Mouse (Mus musculus) hindbrain, embryonic 13.5 days (tissue): ENCODE results near the gene Gm3594. TPM values are rescaled to one million over a fixed set of nuclear protein-coding genes. Genes with fewer than 3 reads are reported as not detected.
"Not testable (repeated sequence)": the region's sequence is repeated elsewhere in the genome, so short reads cannot be mapped to it uniquely, and the experiment has no call there.

Experiments
- ATAC-seq: fragments of 200-750 bp; cut with Nextera tagmentation; 2 replicates; pipeline ENCODE4 v1.8.0; 2017; ENCODE audit warnings: moderate TSS enrichment; ENCODE audit not compliant: low FRiP score
- H3K27ac ChIP-seq: fragments of 300-500 bp; sonication (generic); 2 replicates; pipeline ENCODE4 v1.5.1; 2015; ENCODE audit warnings: inconsistent platforms, mild to moderate bottlenecking, moderate library complexity
- H3K27me3 ChIP-seq: fragments of 300-500 bp; sonication (generic); 2 replicates; pipeline ENCODE4 v1.6.1; 2015; ENCODE audit warnings: mild to moderate bottlenecking, inconsistent platforms
- H3K36me3 ChIP-seq: fragments of 300-500 bp; sonication (generic); 2 replicates; pipeline ENCODE4 v1.6.1; 2015; ENCODE audit warnings: mild to moderate bottlenecking, inconsistent platforms
- H3K4me1 ChIP-seq: fragments of 300-500 bp; sonication (generic); replicated peaks from 2 replicates; pipeline ENCODE4 v1.6.1; 2015; ENCODE audit warnings: inconsistent platforms
- H3K4me2 ChIP-seq: fragments of 300-500 bp; sonication (generic); 2 replicates; pipeline ENCODE4 v1.6.1; 2015; ENCODE audit warnings: inconsistent platforms, mild to moderate bottlenecking, moderate library complexity
- H3K4me3 ChIP-seq: fragments of 300-500 bp; sonication (generic); 2 replicates; pipeline ENCODE4 v1.5.1; 2015; ENCODE audit warnings: mild to moderate bottlenecking, inconsistent platforms
- H3K9ac ChIP-seq: fragments of 300-500 bp; sonication (generic); 2 replicates; pipeline ENCODE4 v1.6.1; 2015; ENCODE audit warnings: mild to moderate bottlenecking, inconsistent platforms
- H3K9me3 ChIP-seq: fragments of 300-500 bp; sonication (generic); 2 replicates; pipeline ENCODE4 v1.6.1; 2016; ENCODE audit warnings: inconsistent platforms
- WGBS: fragments of 180-500 bp; shearing (Covaris S2); methylation state at CpG from one replicate; pipeline ENCODE4 v1.1.7; 2015; 5-methylcytosine and 5-hydroxymethylcytosine counted together
- polyA plus RNA-seq: library from polyadenylated mRNA; unstranded; fragments of >200 nt; fragmentation: Nextera tagmentation; extraction: Ambion mirVana; gene quantifications from 2 replicates; pipeline ENCODE4 v1.2.1, GENCODE M21; 2015

Gene Gm3594
- polyA plus RNA-seq, result not detected in 2 replicates

- H3K9me3 ChIP-seq, H3K27me3 ChIP-seq, ATAC-seq, H3K36me3 ChIP-seq, H3K27ac ChIP-seq, H3K9ac ChIP-seq, H3K4me2 ChIP-seq, H3K4me3 ChIP-seq, H3K4me1 ChIP-seq: not testable (repeated sequence)
- no CpG with 5 or more reads among the region's 4 CpGs for WGBS
Measured at GRCm38 (mm10) chr14:6444511-6444910, at the start of gene Gm3594. Gm3594 (minus strand) TSS chr14:6444611.

GRCm38 (mm10) chr14:6486331-6486730 is 41.9 kb upstream of the Gm3594 start:
- not testable (repeated sequence) for H3K4me2 ChIP-seq, H3K27ac ChIP-seq, H3K4me1 ChIP-seq, ATAC-seq, H3K9me3 ChIP-seq, H3K27me3 ChIP-seq, H3K36me3 ChIP-seq, H3K4me3 ChIP-seq, H3K9ac ChIP-seq
- 33% methylated on average over 1 of the region's 1 CpGs for WGBS

- H3K9ac ChIP-seq, H3K4me3 ChIP-seq, H3K4me2 ChIP-seq, H3K27me3 ChIP-seq, H3K4me1 ChIP-seq, H3K36me3 ChIP-seq, ATAC-seq, H3K9me3 ChIP-seq, H3K27ac ChIP-seq: not testable (repeated sequence)
- WGBS, result 75% methylated on average over 1 of the region's 1 CpGs
Measured at GRCm38 (mm10) chr14:6485541-6485940, 41.1 kb upstream of the Gm3594 start.

GRCm38 (mm10) chr14:6482126-6482525 is 37.7 kb upstream of the Gm3594 start:
- H3K9ac ChIP-seq, H3K27ac ChIP-seq, H3K9me3 ChIP-seq, H3K36me3 ChIP-seq, H3K4me1 ChIP-seq, H3K4me3 ChIP-seq, H3K4me2 ChIP-seq, ATAC-seq, H3K27me3 ChIP-seq: not testable (repeated sequence)
- 80% methylated on average over 8 of the region's 8 CpGs for WGBS

GRCm38 (mm10) chr14:6471856-6472255 is 27.4 kb upstream of the Gm3594 start:
- not testable (repeated sequence) for H3K4me1 ChIP-seq, H3K36me3 ChIP-seq, H3K27ac ChIP-seq, ATAC-seq, H3K4me3 ChIP-seq, H3K4me2 ChIP-seq, H3K9me3 ChIP-seq, H3K27me3 ChIP-seq, H3K9ac ChIP-seq
- 95% methylated on average over 1 of the region's 1 CpGs for WGBS

- 71% methylated on average over 3 of the region's 4 CpGs for WGBS
Measured at GRCm38 (mm10) chr14:6440774-6441173, 3.6 kb downstream of the Gm3594 start.

GRCm38 (mm10) chr14:6440206-6440605 is 4.2 kb downstream of the Gm3594 start:
- not testable (repeated sequence) for H3K4me2 ChIP-seq, H3K27me3 ChIP-seq, H3K27ac ChIP-seq, H3K9me3 ChIP-seq, H3K4me3 ChIP-seq, H3K36me3 ChIP-seq, H3K4me1 ChIP-seq, ATAC-seq, H3K9ac ChIP-seq
- 68% methylated on average over 2 of the region's 5 CpGs for WGBS

More at GRCm38 (mm10) chr14:6440774-6441173, 3.6 kb downstream of the Gm3594 start:
- not testable (repeated sequence) for H3K27me3 ChIP-seq, ATAC-seq, H3K4me1 ChIP-seq, H3K27ac ChIP-seq, H3K9ac ChIP-seq, H3K4me3 ChIP-seq, H3K9me3 ChIP-seq, H3K4me2 ChIP-seq, H3K36me3 ChIP-seq

- peak overlapping the region; percentile 41 for H3K4me3 ChIP-seq
- not testable (repeated sequence) for H3K36me3 ChIP-seq, H3K9me3 ChIP-seq, H3K4me1 ChIP-seq, ATAC-seq, H3K27ac ChIP-seq, H3K9ac ChIP-seq, H3K27me3 ChIP-seq
- WGBS, result 5% methylated on average over 28 of the region's 42 CpGs
- H3K4me2 ChIP-seq, result peak overlapping the region; percentile 57
Measured at GRCm38 (mm10) chr14:6426766-6427165, 17.6 kb downstream of the Gm3594 start.

GRCm38 (mm10) chr14:6426353-6426752 is 18.1 kb downstream of the Gm3594 start:
- not testable (repeated sequence) for H3K36me3 ChIP-seq, ATAC-seq, H3K9me3 ChIP-seq, H3K4me1 ChIP-seq, H3K27ac ChIP-seq, H3K27me3 ChIP-seq
- Histone ChIP-seq H3K9ac (peak overlapping the region; percentile 60; the same call in 1 of the 2 replicates), H3K4me2 (peak overlapping the region; percentile 57), H3K4me3 (peak overlapping the region; percentile 41)
- WGBS, result 28% methylated on average over 22 of the region's 22 CpGs

- not testable (repeated sequence) for ATAC-seq, H3K27ac ChIP-seq, H3K4me2 ChIP-seq, H3K4me1 ChIP-seq, H3K9ac ChIP-seq, H3K9me3 ChIP-seq, H3K36me3 ChIP-seq, H3K4me3 ChIP-seq, H3K27me3 ChIP-seq
- no CpG with 5 or more reads among the region's 2 CpGs for WGBS
Measured at GRCm38 (mm10) chr14:6412382-6412781, 32.0 kb downstream of the Gm3594 start, which contains the start of gene Gm3591. Gm3591 (minus strand) TSS chr14:6412482.

- ATAC-seq, H3K9me3 ChIP-seq, H3K27ac ChIP-seq, H3K4me1 ChIP-seq, H3K4me2 ChIP-seq, H3K27me3 ChIP-seq, H3K4me3 ChIP-seq, H3K9ac ChIP-seq, H3K36me3 ChIP-seq: not testable (repeated sequence)
- WGBS, result 73% methylated on average over 2 of the region's 4 CpGs
Measured at GRCm38 (mm10) chr14:6390219-6390618, 54.2 kb downstream of the Gm3594 start, which contains the start of gene Gm16440. Gm16440 (minus strand) TSS chr14:6390319.
